ENCODE assay signal across 20 mouse cellular contexts in the genomic region with DNA sequence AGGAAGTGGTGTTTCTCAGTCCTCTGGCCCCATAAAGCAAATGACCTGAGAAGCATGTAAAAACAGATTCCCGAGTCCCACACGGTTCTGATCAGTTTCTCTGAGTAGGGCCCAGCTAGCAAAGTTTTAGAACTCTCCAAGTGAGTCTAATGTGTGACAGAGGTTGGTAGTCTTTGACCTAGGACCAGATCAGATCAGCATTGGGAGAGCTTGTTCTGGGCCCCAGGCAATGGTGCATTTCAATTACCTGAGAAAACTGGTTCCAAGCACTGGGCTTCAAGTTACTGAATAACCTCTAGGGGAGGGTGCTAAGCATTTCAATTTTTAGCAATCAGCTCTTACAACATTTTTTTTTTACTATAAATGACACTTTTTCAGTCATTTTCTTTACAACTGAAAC. TPM values are rescaled to one million over a fixed set of nuclear protein-coding genes. Genes with fewer than 3 reads are reported as not detected.
A peak's percentile ranks its signal among the peaks of the same experiment; 100 is the strongest.
DNase-seq lines count a peak whose midpoint lies in the region.
"Had no signal": no experiment of that assay in that cellular context is flagged by ENCODE, and none has a peak within 500 bp of the region (broad histone marks: within the 10 kb centered on the region; RNA-seq: fewer than 3 reads in every experiment).

No protein-coding gene starts in this region.

- DNase-seq in heart, adult 11 months = peak; percentile 61
- no peak for DNase-seq in heart, adult 9 months (ENCODE audit: low spot score in 2 of 2)
- DNase-seq in kidney, adult 8-10 months = peak; percentile 55 to 70
- DNase-seq in kidney, postnatal 10 days = peak; percentile 20
- DNase-seq in MN1 (ENCODE audit: low spot score) = no peak
- no peak for DNase-seq in embryo, embryonic 10 days (ENCODE audit: low spot score)
- DNase-seq in gastrocnemius, adult 8-10 months (ENCODE audit: low spot score in 2 of 2) = no peak
- DNase-seq: adrenal gland, postnatal 25 days; cerebellum, adult 11-12 months; cerebellum, postnatal 10 days; gastrocnemius, postnatal 36 days; heart, postnatal 14 days; layer of hippocampus, postnatal 36 days; left cerebral cortex, postnatal 4 days; liver, postnatal 0 days had no signal

RNA-seq across cellular contexts. Expression of a gene that starts 10.1 kb away (rescaled TPM):
- not detected for total RNA-seq in gastrocnemius, adult 8-10 months (2022)
- total RNA-seq: adrenal gland, adult 18-20 months; adrenal gland, postnatal 25 days; common myeloid progenitor, adult 5-6 weeks; gastrocnemius, postnatal 36 days; heart, adult 8-10 months; heart, postnatal 14 days; layer of hippocampus, postnatal 36 days; left cerebral cortex, postnatal 4 days; megakaryocyte-erythroid progenitor cell, adult 5-6 weeks; MEL had no signal

RNA-seq across cellular contexts. Expression of a gene that starts 33.1 kb away (rescaled TPM):
- total RNA-seq in gastrocnemius, adult 8-10 months (2022) = 10 to 100 TPM; 21.7 to 25.0 (median 24.2) TPM

Comparison
In these comparisons a context has a peak if more than half of its experiments do, and no peak if none do; other contexts are left out.
1. DNase-seq: peak in heart, adult 11 months (single experiment), kidney, adult 8-10 months (2 of 2) and kidney, postnatal 10 days (single experiment); none in heart, adult 9 months (0 of 2), MN1 (single experiment), embryo, embryonic 10 days (single experiment) and gastrocnemius, adult 8-10 months (0 of 2).